Mouse (Mus musculus) cortical plate, adult 2 months (tissue): ENCODE measurements at regions not wholly inside any gene's neighbourhood (a gene's known extent, or its start where the extent isn't known, plus 50 kb on each side); places are given as distances from the start of the nearest gene placed in this dataset.

Experiments used
- CTCF ChIP-seq: fragments of 200-500 bp; IDR thresholded peaks from 2 replicates; pipeline ENCODE4 v1.5.1; 2011; ENCODE audit warnings: mild to moderate bottlenecking, control low read depth, low read length; ENCODE audit not compliant: insufficient read depth; ENCODE audit errors: extremely low read depth
- POLR2A ChIP-seq: fragments of 200-500 bp; IDR thresholded peaks from 2 replicates; pipeline ENCODE4 v1.6.1; 2011; ENCODE audit warnings: mild to moderate bottlenecking, low read length, control low read depth; ENCODE audit not compliant: insufficient read depth; ENCODE audit errors: extremely low read depth

DNA sequence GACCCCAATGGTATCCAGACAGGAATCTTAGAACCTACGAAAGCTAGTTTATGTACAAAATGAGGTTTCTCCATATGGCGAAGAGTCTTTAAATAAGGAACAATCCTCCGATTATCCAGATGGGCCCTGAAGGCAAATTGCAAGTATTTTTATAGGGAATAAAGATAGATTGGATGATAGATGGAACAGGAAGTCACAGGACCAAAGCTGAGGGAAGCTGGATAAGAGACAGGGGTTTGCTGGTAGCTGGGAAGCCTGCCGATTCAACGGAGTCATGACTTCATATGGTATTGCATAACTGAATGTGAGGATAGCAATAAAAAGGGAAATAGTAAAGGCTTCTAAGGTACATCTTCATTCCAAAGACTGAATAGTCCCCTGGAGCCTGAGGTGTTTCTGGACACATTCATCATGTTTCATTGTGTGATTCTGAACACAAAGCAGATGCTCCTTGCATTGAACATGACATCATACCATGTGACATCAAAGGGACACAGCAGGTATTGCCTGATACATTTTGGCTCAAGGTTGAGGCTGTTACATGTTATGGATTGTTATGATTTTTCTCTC is 113.4 kb upstream of the Celf2 start:
- TF ChIP-seq POLR2A: no peak
- no peak for TF ChIP-seq CTCF
